Mouse (Mus musculus): ENCODE data around the gene Pxt1. TPM values are rescaled to one million over a fixed set of nuclear protein-coding genes. Genes with fewer than 3 reads are reported as not detected.

Pxt1 gene
- total and polyA plus RNA-seq, 2 experiments from 2014 or later = not detected

GRCm38 (mm10) chr17:28953251-28953650 lies 9.6 kb upstream of the Pxt1 start:
- peaks cover 4% of the 10 kb centered on the region; the same call in 1 of the 2 replicates for H3K36me3 ChIP-seq (replicated peaks; ENCODE audit: control insufficient read depth, insufficient read depth, low read length)
- H3K4me2 ChIP-seq (ENCODE audit: low read depth, low read length) = peak overlapping the region; percentile 94
- H3K27ac ChIP-seq (ENCODE audit: low read depth) = peak overlapping the region; percentile 93
- no peaks in the 10 kb centered on the region for H3K27me3 ChIP-seq (ENCODE audit: control insufficient read depth, insufficient read depth, low read length)
- H3K4me3 ChIP-seq (ENCODE audit: low read depth, low read length) = peak overlapping the region; percentile 69
- TF ChIP-seq EP300 (IDR thresholded peaks at IDR 0.05; ENCODE audit: low read depth) (no peak), CTCF (IDR thresholded peaks at IDR 0.05; ENCODE audit: low read depth) (no peak)
- peaks cover 23% of the 10 kb centered on the region for H3K4me1 ChIP-seq (ENCODE audit: control insufficient read depth, insufficient read depth)
- H3K9me3 ChIP-seq (replicated peaks; ENCODE audit: control insufficient read depth, low read length) = no peaks in the 10 kb centered on the region
- DNase-seq (ENCODE audit: low spot score) (peak; percentile 23), ATAC-seq (ENCODE audit: insufficient read depth, low read depth) (no peak)
- WGBS = 1% methylated on average over 9 of the region's 9 CpGs
- H3K9ac ChIP-seq (replicated peaks; ENCODE audit: low read depth, low read length) = peak overlapping the region; percentile 84

- peak within 1 kb of the TSS; percentile 69 for H3K4me3 ChIP-seq (ENCODE audit: low read depth, low read length)
- H3K9ac ChIP-seq (replicated peaks; ENCODE audit: low read depth, low read length) = peak within 1 kb of the TSS; percentile 84
- peak within 1 kb of the TSS; percentile 93 for H3K27ac ChIP-seq (ENCODE audit: low read depth)
- no peaks in the 10 kb centered on the region for H3K27me3 ChIP-seq (ENCODE audit: control insufficient read depth, insufficient read depth, low read length)
- WGBS = 1% methylated on average over 66 of the region's 80 CpGs
- peak; percentile 91 for ATAC-seq (ENCODE audit: insufficient read depth, low read depth)
- no peaks in the 10 kb centered on the region for H3K9me3 ChIP-seq (replicated peaks; ENCODE audit: control insufficient read depth, low read length)
- peak within 1 kb of the TSS; percentile 94 for H3K4me2 ChIP-seq (ENCODE audit: low read depth, low read length)
- no peaks in the 10 kb centered on the region for H3K36me3 ChIP-seq (replicated peaks; ENCODE audit: control insufficient read depth, insufficient read depth, low read length)
- DNase-seq (ENCODE audit: low spot score) = peak; percentile 79
- TF ChIP-seq EP300 (IDR thresholded peaks at IDR 0.05; ENCODE audit: low read depth) (peak; percentile 89; the same call in 1 of the 2 replicates), CTCF (IDR thresholded peaks at IDR 0.05; ENCODE audit: low read depth) (no peak)
- H3K4me1 ChIP-seq (ENCODE audit: control insufficient read depth, insufficient read depth) = peaks cover 23% of the 10 kb centered on the region
Measured at GRCm38 (mm10) chr17:28951831-28952799, 8.5 kb upstream of the Pxt1 start, which contains the start of gene Kctd20. Gene Kctd20 (plus strand): TSS chr17:28951950.

DNA sequence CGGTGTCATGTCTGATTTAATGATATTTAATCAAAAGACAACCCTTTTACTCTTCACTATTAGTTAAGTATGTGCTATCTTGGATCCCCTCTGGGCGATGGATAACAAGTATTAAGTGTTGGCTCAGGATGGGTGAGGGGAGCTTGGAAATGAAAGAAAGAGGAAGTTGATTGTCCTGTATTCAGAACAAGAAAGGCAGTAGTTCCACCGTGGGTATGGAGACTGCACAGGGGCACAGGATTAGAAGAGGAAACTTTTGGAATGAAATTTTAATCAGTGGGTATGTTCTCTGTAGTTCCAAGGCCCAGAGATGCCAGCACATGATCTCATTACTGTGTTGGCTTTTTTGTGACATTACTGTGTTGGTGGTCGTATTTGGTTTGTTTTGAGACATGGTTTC lies 7.1 kb upstream of the Pxt1 start:
- 64% methylated on average over 4 of the region's 4 CpGs for WGBS
- Histone ChIP-seq H3K36me3 (replicated peaks; ENCODE audit: control insufficient read depth, insufficient read depth, low read length) (no peaks in the 10 kb centered on the region), H3K9me3 (replicated peaks; ENCODE audit: control insufficient read depth, low read length) (no peaks in the 10 kb centered on the region), H3K9ac (replicated peaks; ENCODE audit: low read depth, low read length) (no peak overlapping the region), H3K4me3 (ENCODE audit: low read depth, low read length) (no peak overlapping the region), H3K4me2 (ENCODE audit: low read depth, low read length) (no peak overlapping the region), H3K27ac (ENCODE audit: low read depth) (no peak overlapping the region), H3K4me1 (ENCODE audit: control insufficient read depth, insufficient read depth) (peaks cover 23% of the 10 kb centered on the region), H3K27me3 (ENCODE audit: control insufficient read depth, insufficient read depth, low read length) (no peaks in the 10 kb centered on the region)
- no peak for ATAC-seq (ENCODE audit: insufficient read depth, low read depth)
- no peak for TF ChIP-seq EP300 (IDR thresholded peaks at IDR 0.05; ENCODE audit: low read depth)
- no peak for TF ChIP-seq CTCF (IDR thresholded peaks at IDR 0.05; ENCODE audit: low read depth)
- DNase-seq (ENCODE audit: low spot score) = no peak

DNA sequence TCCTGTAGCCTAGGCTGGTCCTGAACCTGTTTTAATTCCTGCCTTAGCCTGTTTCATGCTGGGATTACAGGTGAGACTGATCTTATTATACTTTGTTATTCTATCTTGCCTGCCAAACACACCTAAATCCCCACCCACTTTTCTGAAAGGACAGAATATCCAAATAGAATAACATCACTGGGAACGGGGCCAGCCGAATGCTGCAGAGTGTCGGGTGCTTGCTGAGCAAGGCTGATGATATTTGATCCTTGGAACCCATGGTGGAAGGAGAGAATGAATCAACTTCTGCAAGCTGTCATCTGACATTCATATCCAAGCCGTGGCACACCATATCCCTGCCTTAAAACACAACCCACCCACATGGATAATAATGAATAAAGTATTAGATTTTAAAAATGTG lies 5.0 kb upstream of the Pxt1 start:
- H3K27me3 ChIP-seq (ENCODE audit: control insufficient read depth, insufficient read depth, low read length) = no peaks in the 10 kb centered on the region
- TF ChIP-seq EP300 (IDR thresholded peaks at IDR 0.05; ENCODE audit: low read depth) (no peak), CTCF (IDR thresholded peaks at IDR 0.05; ENCODE audit: low read depth) (no peak)
- ATAC-seq (ENCODE audit: insufficient read depth, low read depth) (no peak), DNase-seq (ENCODE audit: low spot score) (no peak)
- H3K36me3 ChIP-seq (replicated peaks; ENCODE audit: control insufficient read depth, insufficient read depth, low read length) = no peaks in the 10 kb centered on the region
- WGBS = 54% methylated on average over 4 of the region's 4 CpGs
- H3K4me2 ChIP-seq (ENCODE audit: low read depth, low read length) = no peak overlapping the region
- H3K27ac ChIP-seq (ENCODE audit: low read depth) = no peak overlapping the region
- no peak overlapping the region for H3K9ac ChIP-seq (replicated peaks; ENCODE audit: low read depth, low read length)
- peaks cover 13% of the 10 kb centered on the region for H3K4me1 ChIP-seq (ENCODE audit: control insufficient read depth, insufficient read depth)
- no peaks in the 10 kb centered on the region for H3K9me3 ChIP-seq (replicated peaks; ENCODE audit: control insufficient read depth, low read length)
- H3K4me3 ChIP-seq (ENCODE audit: low read depth, low read length) = no peak overlapping the region

- TF ChIP-seq CTCF (IDR thresholded peaks at IDR 0.05; ENCODE audit: low read depth) (no peak), EP300 (IDR thresholded peaks at IDR 0.05; ENCODE audit: low read depth) (no peak)
- no peaks in the 10 kb centered on the region for H3K27me3 ChIP-seq (ENCODE audit: control insufficient read depth, insufficient read depth, low read length)
- no peak overlapping the region for H3K4me2 ChIP-seq (ENCODE audit: low read depth, low read length)
- no peak overlapping the region for H3K27ac ChIP-seq (ENCODE audit: low read depth)
- no peaks in the 10 kb centered on the region for H3K9me3 ChIP-seq (replicated peaks; ENCODE audit: control insufficient read depth, low read length)
- WGBS = 89% methylated on average over 19 of the region's 19 CpGs
- H3K4me3 ChIP-seq (ENCODE audit: low read depth, low read length) = no peak overlapping the region
- ATAC-seq (ENCODE audit: insufficient read depth, low read depth) = no peak
- no peaks in the 10 kb centered on the region for H3K36me3 ChIP-seq (replicated peaks; ENCODE audit: control insufficient read depth, insufficient read depth, low read length)
- H3K4me1 ChIP-seq (ENCODE audit: control insufficient read depth, insufficient read depth) = peaks cover 6% of the 10 kb centered on the region
- H3K9ac ChIP-seq (replicated peaks; ENCODE audit: low read depth, low read length) = no peak overlapping the region
- DNase-seq (ENCODE audit: low spot score) = no peak
Measured at GRCm38 (mm10) chr17:28947011-28947939, 3.6 kb upstream of the Pxt1 start.

All from heart, postnatal 0 days (tissue).